Mouse (Mus musculus) brain, adult 10 weeks (tissue): ENCODE results near the gene B4galnt3. TPM values are rescaled to one million over a fixed set of nuclear protein-coding genes. Genes with fewer than 3 reads are reported as not detected.

Experiments used
- polyA plus RNA-seq: library from polyadenylated mRNA; stranded (reverse); fragments of 350-450 nt; fragmentation: Illumina TruSeq; extraction: RNeasy Lipid Tissue Mini Kit (QIAGEN cat#74804); gene quantifications from one replicate; pipeline ENCODE4 v1.2.3, GENCODE M21; 2015; ENCODE audit warnings: low read depth, low replicate concordance

Gene B4galnt3
- 0.64 TPM for polyA plus RNA-seq

DNA sequence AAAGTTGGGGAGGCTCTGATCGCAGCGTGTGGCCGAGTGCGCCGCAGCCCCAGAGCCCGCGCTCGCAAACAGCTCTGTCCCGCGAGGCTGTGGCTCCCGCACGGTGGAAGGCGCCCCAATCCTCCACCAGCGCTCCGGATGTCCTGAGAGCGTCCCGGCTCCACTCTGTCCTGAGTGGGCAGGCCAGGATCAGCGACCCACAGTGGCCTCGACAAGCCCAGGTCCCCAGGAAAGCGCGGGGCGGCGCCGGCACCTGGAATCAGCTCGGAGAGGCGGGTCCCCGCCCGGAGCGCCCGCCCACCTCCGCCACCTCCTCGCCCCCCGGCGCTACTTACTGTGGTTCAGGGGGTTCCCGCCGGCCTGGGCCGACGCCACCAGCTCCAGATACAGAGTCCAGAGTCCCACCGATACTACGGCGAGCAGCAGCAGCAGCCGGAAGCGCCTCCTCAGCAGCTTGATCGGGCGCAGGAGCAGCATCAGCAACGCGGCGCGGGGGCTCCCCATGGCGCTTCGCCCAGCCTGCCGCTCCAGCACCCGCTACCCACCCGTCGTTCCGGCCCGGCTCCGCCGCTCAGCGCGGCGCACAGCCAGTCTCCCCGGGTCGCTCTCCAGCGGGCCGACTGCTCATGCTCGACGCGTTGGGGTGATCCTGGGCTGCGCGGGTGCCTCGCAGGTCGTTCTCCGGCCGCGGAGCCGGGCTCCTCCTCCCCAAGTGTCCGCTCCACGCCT is at the start of gene B4galnt3, which contains the start of gene D330020A13Rik:
Gene B4galnt3, minus strand, starts transcription at position 504 of the 729 bp plus-strand sequence.
Gene D330020A13Rik, plus strand, starts transcription at position 309 of the 729 bp plus-strand sequence.

Other genes starting within 250 kb of the B4galnt3 start
- 6.0 TPM for gene Ninj2, start 201.2 kb downstream of the B4galnt3 start, polyA plus RNA-seq
- gene D330020A13Rik, start 195 bp downstream of the B4galnt3 start, polyA plus RNA-seq = not detected
- 20.4 TPM for gene Kdm5a, start 69.6 kb upstream of the B4galnt3 start, polyA plus RNA-seq
- gene Ccdc77, start 69.8 kb upstream of the B4galnt3 start, polyA plus RNA-seq = 5.6 TPM
- gene Il17ra, start 168.7 kb upstream of the B4galnt3 start, polyA plus RNA-seq = 11.5 TPM
- 29.2 TPM for gene Tmem121b, start 199.2 kb upstream of the B4galnt3 start, polyA plus RNA-seq
- 33.6 TPM for gene Hdhd5, start 236.8 kb upstream of the B4galnt3 start, polyA plus RNA-seq